9 mouse cellular contexts compared by ENCODE assay signal in genomic region chr2:110204705-110205318, GRCm38 (mm10).
A peak's percentile ranks its signal among the peaks of the same experiment; 100 is the strongest.
DNase-seq lines count a peak whose midpoint lies in the region; ATAC-seq and TF ChIP-seq lines count a peak whose summit lies in the region.
"Had no signal": no experiment of that assay in that cellular context is flagged by ENCODE, and none has a peak within 500 bp of the region (broad histone marks: within the 10 kb centered on the region; RNA-seq: fewer than 3 reads in every experiment).

No protein-coding gene starts in this region.

- dilution Hi-C loops in CH12.LX (cut with MboI; ENCODE audit: extremely low pct_ligation_motif_present, extremely low pct_unique_long_range_greater_than_20kb, low sequenced_read_pairs) = no loop called here

- in situ Hi-C loops in CH12.LX (cut with MboI; ENCODE audit: low pct_ligation_motif_present, low pct_unique_long_range_greater_than_20kb, low sequenced_read_pairs) = loop anchor here (5.0 to 25.0 kb wide), 2 partner anchors 143 to 298 kb away; no protein-coding TSS in a partner anchor

- no peak overlapping the region for H3K4me3 ChIP-seq in CH12.LX (replicated peaks in 1 of 3; ENCODE audit: low read depth in 2 of 3, low read length in 2 of 3, poor library complexity in 1 of 3)
- no peak overlapping the region for H3K4me3 ChIP-seq in forebrain, embryonic 10.5 days
- no peak overlapping the region for H3K4me3 ChIP-seq in heart, embryonic 12.5 days
- H3K4me3 ChIP-seq in kidney, embryonic 16.5 days (ENCODE audit: low read length) = no peak overlapping the region
- no peak overlapping the region for H3K4me3 ChIP-seq in limb, embryonic 14.5 days (replicated peaks; ENCODE audit: low read length)
- H3K4me3 ChIP-seq in midbrain, postnatal 0 days (ENCODE audit: low read depth, low read length) = no peak overlapping the region
- H3K4me3 ChIP-seq: embryonic facial prominence, embryonic 13.5 days had no signal

- TF ChIP-seq POLR2A in CH12.LX (IDR thresholded peaks at IDR 0.05; ENCODE audit: low read depth, low read length) = no peak
- no peak for TF ChIP-seq POLR2A in limb, embryonic 14.5 days (IDR thresholded peaks at IDR 0.05; ENCODE audit: borderline replicate concordance, extremely low read depth, insufficient read depth, insufficient read length)

- H3K9me3 ChIP-seq in CH12.LX (replicated peaks; ENCODE audit: low read length) = no peaks in the 10 kb centered on the region
- H3K9me3 ChIP-seq in forebrain, embryonic 10.5 days = no peaks in the 10 kb centered on the region
- H3K9me3 ChIP-seq in heart, embryonic 12.5 days (replicated peaks) = no peaks in the 10 kb centered on the region
- no peaks in the 10 kb centered on the region for H3K9me3 ChIP-seq in kidney, embryonic 16.5 days (ENCODE audit: low read length)
- H3K9me3 ChIP-seq in limb, embryonic 14.5 days (ENCODE audit: control insufficient read depth, low read length) = no peaks in the 10 kb centered on the region
- H3K9me3 ChIP-seq in midbrain, postnatal 0 days (ENCODE audit: low read length) = no peaks in the 10 kb centered on the region
- H3K9me3 ChIP-seq: embryonic facial prominence, embryonic 13.5 days had no signal

- peak overlapping the region; percentile 62 for H3K4me2 ChIP-seq in CH12.LX (ENCODE audit: insufficient read depth, low read depth, poor library complexity, severe bottlenecking)
- peak overlapping the region; percentile 55 for H3K4me2 ChIP-seq in heart, embryonic 12.5 days
- H3K4me2 ChIP-seq in kidney, embryonic 16.5 days (replicated peaks; ENCODE audit: low read depth, low read length) = peak overlapping the region; percentile 4; the same call in 1 of the 2 replicates
- H3K4me2 ChIP-seq in limb, embryonic 14.5 days (replicated peaks; ENCODE audit: low read depth, low read length, severe bottlenecking) = no peak overlapping the region
- H3K4me2 ChIP-seq in midbrain, postnatal 0 days (ENCODE audit: low read depth, low read length, poor library complexity, severe bottlenecking) = no peak overlapping the region
- H3K4me2 ChIP-seq: embryonic facial prominence, embryonic 13.5 days had no signal

- WGBS in forebrain, embryonic 10.5 days = 12% methylated on average over 14 of the region's 14 CpGs
- 12% methylated on average over 14 of the region's 14 CpGs for WGBS in heart, embryonic 12.5 days
- 8% methylated on average over 14 of the region's 14 CpGs for WGBS in kidney, embryonic 16.5 days
- WGBS in limb, embryonic 14.5 days = 9% methylated on average over 14 of the region's 14 CpGs
- 8% methylated on average over 14 of the region's 14 CpGs for WGBS in midbrain, postnatal 0 days

- peak; percentile 82 for TF ChIP-seq RAD21 in CH12.LX (IDR thresholded peaks at IDR 0.05; ENCODE audit: low read depth, low read length)

- peak; percentile 39 for DNase-seq in CH12.LX (ENCODE audit: extremely low read depth)
- peak; percentile 83 for DNase-seq in brain, adult 2 months (ENCODE audit: low read depth, low spot score)
- DNase-seq in forebrain, embryonic 10.5 days (ENCODE audit: extremely low spot score, low spot score) = peak; percentile 56
- DNase-seq in limb, embryonic 14.5 days (ENCODE audit: low spot score) = peak; percentile 68
- DNase-seq in midbrain, postnatal 0 days (ENCODE audit: low spot score) = peak; percentile 78
- DNase-seq in testis, postnatal 10 days (ENCODE audit: low spot score) = peak; percentile 89

- no peaks in the 10 kb centered on the region for H3K36me3 ChIP-seq in CH12.LX (replicated peaks in 1 of 2; ENCODE audit: control insufficient read depth in 1 of 2, insufficient read depth in 1 of 2, low read length in 1 of 2)
- H3K36me3 ChIP-seq in forebrain, embryonic 10.5 days (replicated peaks) = no peaks in the 10 kb centered on the region
- H3K36me3 ChIP-seq in heart, embryonic 12.5 days = no peaks in the 10 kb centered on the region
- H3K36me3 ChIP-seq in kidney, embryonic 16.5 days (ENCODE audit: insufficient read depth, low read length) = no peaks in the 10 kb centered on the region
- H3K36me3 ChIP-seq in limb, embryonic 14.5 days (ENCODE audit: control insufficient read depth, insufficient read depth, low read length) = no peaks in the 10 kb centered on the region
- H3K36me3 ChIP-seq in midbrain, postnatal 0 days (ENCODE audit: insufficient read depth, low read length) = no peaks in the 10 kb centered on the region
- H3K36me3 ChIP-seq: embryonic facial prominence, embryonic 13.5 days had no signal

- no peaks in the 10 kb centered on the region for H3K79me2 ChIP-seq in CH12.LX (replicated peaks; ENCODE audit: control insufficient read depth, extremely low read depth, insufficient read depth, poor library complexity, severe bottlenecking)

- TF ChIP-seq EP300 in CH12.LX (IDR thresholded peaks at IDR 0.05; ENCODE audit: low read length) = no peak

- peaks cover 0 to 4% of the 10 kb centered on the region in 2 experiments; a peak in 1 of 4 replicates for H3K4me1 ChIP-seq in CH12.LX (ENCODE audit: control insufficient read depth in 1 of 2, insufficient read depth in 2 of 2)
- peaks cover 12% of the 10 kb centered on the region for H3K4me1 ChIP-seq in forebrain, embryonic 10.5 days
- H3K4me1 ChIP-seq in heart, embryonic 12.5 days (replicated peaks) = peaks cover 19% of the 10 kb centered on the region
- H3K4me1 ChIP-seq in kidney, embryonic 16.5 days (ENCODE audit: insufficient read depth, low read length) = peaks cover 8% of the 10 kb centered on the region
- H3K4me1 ChIP-seq in limb, embryonic 14.5 days (ENCODE audit: control insufficient read depth, insufficient read depth, low read length) = 0 out of 2 replicates have a peak, but pooled peaks cover 3% of the 10 kb centered on the region
- no peaks in the 10 kb centered on the region for H3K4me1 ChIP-seq in midbrain, postnatal 0 days (ENCODE audit: insufficient read depth, low read length)

- H3K27me3 ChIP-seq in CH12.LX (replicated peaks) = no peaks in the 10 kb centered on the region
- H3K27me3 ChIP-seq in forebrain, embryonic 10.5 days (ENCODE audit: poor library complexity, severe bottlenecking) = peaks cover 24% of the 10 kb centered on the region
- H3K27me3 ChIP-seq in heart, embryonic 12.5 days (replicated peaks) = no peaks in the 10 kb centered on the region
- no peaks in the 10 kb centered on the region for H3K27me3 ChIP-seq in kidney, embryonic 16.5 days (ENCODE audit: insufficient read depth, low read length)
- H3K27me3 ChIP-seq in limb, embryonic 14.5 days (ENCODE audit: control insufficient read depth, insufficient read depth, low read length) = no peaks in the 10 kb centered on the region
- H3K27me3 ChIP-seq in midbrain, postnatal 0 days (ENCODE audit: insufficient read depth, low read length) = no peaks in the 10 kb centered on the region
- H3K27me3 ChIP-seq: embryonic facial prominence, embryonic 13.5 days had no signal

- H3K9ac ChIP-seq in CH12.LX (ENCODE audit: insufficient read depth, low read depth) = no peak overlapping the region
- H3K9ac ChIP-seq in heart, embryonic 12.5 days = no peak overlapping the region
- H3K9ac ChIP-seq in kidney, embryonic 16.5 days (replicated peaks; ENCODE audit: low read length) = no peak overlapping the region; the same call in 1 of the 2 replicates
- H3K9ac ChIP-seq in limb, embryonic 14.5 days (ENCODE audit: low read depth, low read length, severe bottlenecking) = no peak overlapping the region
- no peak overlapping the region for H3K9ac ChIP-seq in midbrain, postnatal 0 days (replicated peaks; ENCODE audit: low read length, poor library complexity, severe bottlenecking)
- H3K9ac ChIP-seq: embryonic facial prominence, embryonic 13.5 days had no signal

- ATAC-seq in heart, embryonic 12.5 days (ENCODE audit: insufficient number of reproducible peaks, low FRiP score) = no peak
- peak; percentile 40 for ATAC-seq in kidney, embryonic 16.5 days (ENCODE audit: low FRiP score, low TSS enrichment)
- ATAC-seq in limb, embryonic 14.5 days (ENCODE audit: low FRiP score, low read depth) = peak; percentile 74; the same call in 1 of the 2 replicates
- ATAC-seq in midbrain, postnatal 0 days (ENCODE audit: low FRiP score) = peak; percentile 64

- peak; percentile 64 to 91 for TF ChIP-seq CTCF in CH12.LX (conservative IDR thresholded peaks at IDR 0.05 in 1 of 2, IDR thresholded peaks at IDR 0.05 in 1 of 2; ENCODE audit: low read depth in 2 of 2, low read length in 2 of 2)
- peak; percentile 94 for TF ChIP-seq CTCF in midbrain, postnatal 0 days (IDR thresholded peaks at IDR 0.05)

- no peak overlapping the region for H3K27ac ChIP-seq in CH12.LX (ENCODE audit: insufficient read depth, low read depth)
- no peak overlapping the region for H3K27ac ChIP-seq in forebrain, embryonic 10.5 days
- H3K27ac ChIP-seq in heart, embryonic 12.5 days (ENCODE audit: poor library complexity, severe bottlenecking) = no peak overlapping the region
- peak overlapping the region; percentile 37; the same call in 1 of the 2 replicates for H3K27ac ChIP-seq in kidney, embryonic 16.5 days (ENCODE audit: low read length)
- H3K27ac ChIP-seq in limb, embryonic 14.5 days (replicated peaks; ENCODE audit: low read depth, low read length) = no peak overlapping the region
- no peak overlapping the region for H3K27ac ChIP-seq in midbrain, postnatal 0 days (ENCODE audit: low read depth, low read length)
- H3K27ac ChIP-seq: embryonic facial prominence, embryonic 13.5 days had no signal

TF ChIP-seq in CH12.LX, 34 proteins besides CTCF, POLR2A, EP300 and RAD21:
- TF ChIP-seq ZC3H11A (IDR thresholded peaks at IDR 0.05; ENCODE audit: low read depth, low read length) (peak; percentile 75), HCFC1 (IDR thresholded peaks at IDR 0.05; ENCODE audit: low read depth, low read length) (no peak), IRF4 (IDR thresholded peaks at IDR 0.05; ENCODE audit: low read depth, low read length) (0 out of 2 replicates have a peak, but pooled peaks have one; percentile 26), TCF12 (IDR thresholded peaks at IDR 0.05; ENCODE audit: low read depth, low read length) (no peak), ZNF384 (IDR thresholded peaks at IDR 0.05; ENCODE audit: low read depth, low read length) (peak; percentile 71), MEF2A (IDR thresholded peaks at IDR 0.05; ENCODE audit: borderline replicate concordance, low read depth, low read length) (0 out of 2 replicates have a peak, but pooled peaks have one; percentile 27), SMC3 (IDR thresholded peaks at IDR 0.05; ENCODE audit: low read depth, low read length) (peak; percentile 93), RCOR1 (conservative IDR thresholded peaks at IDR 0.05; ENCODE audit: low read depth, low read length) (no peak)

Comparison
In these comparisons a context has a peak if more than half of its experiments do, and no peak if none do; other contexts are left out.
1. DNase-seq: peak in every context shown above with its lines; median percentile 89 in testis, postnatal 10 days; 83 in brain, adult 2 months; 78 in midbrain, postnatal 0 days; 68 in limb, embryonic 14.5 days; 56 in forebrain, embryonic 10.5 days; 39 in CH12.LX.
2. H3K4me2 ChIP-seq: peak in CH12.LX (single experiment), heart, embryonic 12.5 days (single experiment) and kidney, embryonic 16.5 days (single experiment); none in limb, embryonic 14.5 days (single experiment) and midbrain, postnatal 0 days (single experiment).